Mouse (Mus musculus) adrenal gland, adult 18-20 months (tissue): ENCODE data around the gene Naif1. TPM values are rescaled to one million over a fixed set of nuclear protein-coding genes. Genes with fewer than 3 reads are reported as not detected.

Source experiments
- DNase-seq, 2 experiments: peaks; one replicate each; pipeline ENCODE4 v3.0.0; 2021 to 2022; ENCODE audit warnings: low spot score in 2 of 2
- total RNA-seq, 2 experiments: library from RNA; stranded (reverse); gene quantifications; 1 replicate in 1 of 2; 2 replicates in 1 of 2; pipeline ENCODE4 v1.2.3; 2021

Naif1 gene
- total RNA-seq, 2 experiments from 2014 or later = 4.1 to 4.5 TPM

GRCm38 (mm10) chr2:32426141-32426540, 24.1 kb upstream of the Naif1 start:
- DNase-seq = no peak

GRCm38 (mm10) chr2:32427720-32428119, 22.5 kb upstream of the Naif1 start:
- DNase-seq = no peak

GRCm38 (mm10) chr2:32428262-32428722, 22.0 kb upstream of the Naif1 start:
- no peak for DNase-seq

GRCm38 (mm10) chr2:32429215-32429891, 20.9 kb upstream of the Naif1 start:
- no peak for DNase-seq

- no peak for DNase-seq
Observed at GRCm38 (mm10) chr2:32430701-32431676, 19.3 kb upstream of the Naif1 start.

GRCm38 (mm10) chr2:32436686-32437372, 13.4 kb upstream of the Naif1 start:
- no peak for DNase-seq

- no peak for DNase-seq
Observed at GRCm38 (mm10) chr2:32437612-32438166, 12.6 kb upstream of the Naif1 start.

- DNase-seq = no peak
Observed at GRCm38 (mm10) chr2:32438733-32439132, 11.5 kb upstream of the Naif1 start.

- no peak for DNase-seq
Observed at GRCm38 (mm10) chr2:32439177-32439576, 11.1 kb upstream of the Naif1 start.

GRCm38 (mm10) chr2:32440164-32440563, 10.1 kb upstream of the Naif1 start:
- no peak for DNase-seq

GRCm38 (mm10) chr2:32440632-32441031, 9.6 kb upstream of the Naif1 start:
- DNase-seq = no peak

GRCm38 (mm10) chr2:32441550-32441949, 8.7 kb upstream of the Naif1 start:
- DNase-seq = no peak

GRCm38 (mm10) chr2:32445535-32445934, 4.7 kb upstream of the Naif1 start:
- no peak for DNase-seq

- no peak for DNase-seq
Observed at GRCm38 (mm10) chr2:32447264-32447936, 2.9 kb upstream of the Naif1 start.

- DNase-seq = no peak
Observed at GRCm38 (mm10) chr2:32448480-32448879, 1.8 kb upstream of the Naif1 start.

- DNase-seq = peak; percentile 96
Observed at GRCm38 (mm10) chr2:32450881-32451844, 906 bp downstream of the Naif1 start, which contains the start of gene Slc25a25. Gene Slc25a25, minus strand, starts transcription at chr2:32451445.

- DNase-seq = peak; percentile 97 to 98
Observed at GRCm38 (mm10) chr2:32451870-32452372, 1.7 kb downstream of the Naif1 start.

GRCm38 (mm10) chr2:32452441-32452971, 2.2 kb downstream of the Naif1 start:
- DNase-seq = no peak
